Mouse (Mus musculus) cerebellum, postnatal 14 days (tissue): ENCODE data around the gene Vmn1r55.
"Not testable (repeated sequence)": the region's sequence is repeated elsewhere in the genome, so short reads cannot be mapped to it uniquely, and the experiment has no call there.

ENCODE experiments used
- DNase-seq, 2 experiments: peaks; one replicate each; pipeline ENCODE4 v3.0.0; 2021; ENCODE audit warnings: mixed read lengths in 2 of 2

Vmn1r55 gene

GRCm38 (mm10) chr7:5080815-5081214 is 68.7 kb downstream of the Vmn1r55 start:
- DNase-seq: no peak

- peak; percentile 98 for DNase-seq
Observed at GRCm38 (mm10) chr7:5080010-5080751, 69.3 kb downstream of the Vmn1r55 start, which contains the start of gene Epn1. TSS of gene Epn1 (plus strand) at chr7:5080235.

- not testable (repeated sequence) for DNase-seq
Observed at GRCm38 (mm10) chr7:5079365-5080009, 70.0 kb downstream of the Vmn1r55 start.
